Mouse (Mus musculus): ENCODE data around the gene Sult1d1.
"Not testable (repeated sequence)": the region's sequence is repeated elsewhere in the genome, so short reads cannot be mapped to it uniquely, and the experiment has no call there.

The Sult1d1 gene

DNA sequence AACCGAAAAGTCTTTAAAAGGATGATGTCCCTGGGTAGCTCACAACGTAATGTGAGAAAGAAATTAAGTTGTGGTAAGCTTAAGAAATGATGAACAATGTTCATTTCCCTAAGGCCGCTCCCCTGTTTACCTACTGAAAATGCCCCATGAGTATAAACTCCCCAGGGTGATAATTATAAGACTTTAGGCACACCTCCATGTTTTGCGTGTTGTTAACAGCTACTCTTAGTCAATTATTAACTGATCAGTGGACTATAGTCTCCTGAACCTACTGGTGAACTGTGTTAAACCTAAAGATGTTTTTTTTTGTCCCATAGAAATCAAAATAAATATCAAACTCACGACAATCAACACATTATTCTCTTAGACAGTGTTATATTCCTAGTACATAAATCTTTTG, at the start of gene Sult1d1:
Sult1d1 (minus strand) TSS at position 183 of the 400 bp plus-strand sequence.
- no peak for DNase-seq

DNA sequence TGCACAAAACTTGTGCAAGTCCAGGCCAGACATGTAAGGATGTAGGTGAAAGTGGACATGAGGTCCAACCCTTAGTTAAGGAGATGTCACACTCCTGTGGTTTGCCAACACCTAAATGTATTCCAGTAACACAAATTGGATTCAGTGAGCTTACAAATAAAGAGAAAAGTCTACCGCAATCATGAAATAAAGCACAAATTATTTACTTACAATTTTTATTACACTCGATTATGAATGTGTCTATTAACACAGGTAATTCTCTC, 46.2 kb upstream of the Sult1d1 start:
- DNase-seq: no peak

DNA sequence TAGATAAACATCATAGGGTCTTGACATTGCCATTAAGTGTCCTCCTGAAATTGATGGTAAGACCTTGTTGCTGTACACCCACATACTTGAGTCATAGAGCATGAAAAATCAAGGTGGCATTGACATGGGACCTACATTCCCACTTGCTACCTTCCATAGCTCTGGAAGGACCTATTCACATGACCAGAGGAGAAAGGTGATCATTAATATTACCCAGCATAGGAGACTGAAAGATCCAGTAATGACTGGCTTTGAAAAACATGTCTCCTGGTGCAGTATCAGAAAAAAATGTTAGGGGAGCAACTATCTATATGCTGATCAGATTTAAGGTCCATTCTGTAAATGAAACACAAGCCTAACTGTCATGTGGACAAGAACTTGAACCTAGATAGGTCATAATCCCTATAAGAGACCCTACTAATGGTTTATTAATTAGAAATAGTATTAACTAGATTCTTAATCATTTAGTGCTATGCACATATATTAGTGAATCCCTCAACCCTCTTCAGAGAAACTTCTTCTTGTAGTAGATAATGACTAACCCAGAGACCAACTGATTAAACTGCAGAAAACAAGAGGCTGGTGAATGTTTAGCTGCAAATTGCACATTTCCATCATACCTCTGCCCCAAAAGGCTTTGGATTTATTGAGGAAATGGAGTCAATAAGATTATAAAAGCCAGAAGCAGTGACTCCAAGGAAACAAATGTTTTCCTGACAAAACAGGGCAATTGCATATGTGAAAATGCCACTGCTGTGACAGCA, 45.7 kb upstream of the Sult1d1 start:
- no peak for DNase-seq

DNA sequence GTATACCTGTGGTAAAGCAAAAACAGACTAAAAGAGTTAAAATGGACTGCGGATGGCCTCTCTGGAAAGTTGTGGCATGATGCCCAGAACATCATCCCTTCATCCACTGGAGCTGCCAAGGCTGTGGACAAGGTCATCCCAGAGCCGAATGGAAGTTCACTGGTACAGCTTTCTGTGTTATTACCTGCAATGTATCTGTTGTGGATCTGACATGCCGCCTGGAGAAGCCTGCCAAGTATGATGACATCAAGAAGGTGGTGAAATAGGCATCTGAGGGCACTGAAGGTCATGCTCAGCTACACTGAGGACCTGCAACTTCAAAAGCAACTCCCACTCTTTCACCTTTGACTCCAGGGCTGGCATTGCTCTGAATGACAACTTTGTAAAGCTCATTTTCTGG, 32.2 kb upstream of the Sult1d1 start:
- no peak for DNase-seq

DNA sequence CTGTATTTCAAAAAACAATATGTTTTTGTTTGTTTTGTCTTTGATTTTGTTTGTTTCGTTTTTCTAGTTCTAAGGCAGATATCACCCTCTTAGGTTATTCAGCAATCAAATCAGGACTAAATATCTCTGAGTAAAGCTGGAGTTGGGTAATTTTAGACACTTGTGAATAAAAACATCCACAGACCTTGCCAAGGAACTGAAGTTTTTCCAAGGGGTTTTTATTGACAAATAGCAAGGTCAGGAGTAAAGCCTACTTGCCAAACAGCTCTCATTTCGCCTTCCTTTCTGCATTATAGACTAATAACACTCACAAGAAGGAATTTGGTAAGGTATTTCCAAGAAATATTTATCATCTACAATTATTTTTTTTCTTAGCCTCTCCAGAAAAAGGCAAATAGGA, 29.1 kb upstream of the Sult1d1 start:
- DNase-seq: no peak

DNA sequence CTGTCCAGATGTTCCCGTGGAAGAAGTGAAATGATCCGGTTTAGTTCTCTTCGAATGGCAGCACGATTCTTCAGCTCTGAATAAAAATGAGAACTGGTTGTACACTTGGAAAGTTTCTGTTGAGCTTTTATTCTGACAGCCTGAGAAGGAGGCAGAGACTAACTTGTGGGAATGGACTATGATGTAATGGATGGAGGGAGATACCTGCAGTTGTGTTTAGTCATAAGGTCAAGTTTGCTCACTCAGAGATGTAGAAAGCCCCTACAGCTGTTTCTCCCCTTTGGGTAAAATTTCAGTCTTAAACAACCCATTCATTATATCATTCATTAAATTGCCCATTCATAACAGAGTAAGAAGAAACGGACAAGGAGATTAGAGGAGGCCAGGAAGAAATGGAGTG, 22.7 kb upstream of the Sult1d1 start, which contains the start of gene Sult1e1:
Sult1e1 (minus strand) TSS at position 101 of the 400 bp plus-strand sequence.
- DNase-seq: no peak

DNA sequence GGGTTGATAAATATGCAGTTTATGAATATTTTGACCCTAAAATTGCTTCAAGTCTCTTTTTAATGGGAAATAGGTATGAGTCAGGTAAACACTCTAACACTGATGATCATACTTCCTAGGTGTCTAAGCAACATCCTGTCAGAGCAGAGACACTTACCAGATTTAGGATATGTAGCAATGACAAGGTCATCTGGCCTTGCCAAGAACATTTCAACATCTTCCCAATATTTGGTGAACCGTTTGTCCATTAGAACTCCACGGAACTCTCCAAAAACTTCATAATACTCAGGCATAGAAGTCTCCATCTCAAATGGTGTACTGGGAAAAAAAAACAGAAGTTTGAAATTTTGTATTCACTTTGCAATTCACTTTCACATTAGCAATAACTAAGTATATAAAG, 21.1 kb upstream of the Sult1d1 start:
- DNase-seq: no peak

DNA sequence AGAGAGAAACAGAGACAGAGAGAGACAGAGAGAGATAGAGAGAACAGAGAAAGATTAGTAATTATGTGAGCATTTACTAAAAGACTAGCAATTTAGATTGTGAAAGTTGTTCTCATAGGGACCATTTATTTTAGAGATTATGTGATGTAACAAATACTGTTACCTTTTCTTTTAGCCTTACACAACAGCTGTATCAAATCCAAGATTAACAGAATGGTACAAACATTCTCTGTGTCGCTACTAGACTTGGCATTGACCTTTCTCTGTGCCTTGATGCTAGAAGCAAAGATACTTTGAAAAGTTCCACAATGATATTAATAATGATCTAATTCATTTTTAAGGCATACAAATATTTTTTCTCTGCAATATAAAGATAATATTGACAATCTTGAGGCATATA, 11.6 kb upstream of the Sult1d1 start:
- DNase-seq: no peak

DNA sequence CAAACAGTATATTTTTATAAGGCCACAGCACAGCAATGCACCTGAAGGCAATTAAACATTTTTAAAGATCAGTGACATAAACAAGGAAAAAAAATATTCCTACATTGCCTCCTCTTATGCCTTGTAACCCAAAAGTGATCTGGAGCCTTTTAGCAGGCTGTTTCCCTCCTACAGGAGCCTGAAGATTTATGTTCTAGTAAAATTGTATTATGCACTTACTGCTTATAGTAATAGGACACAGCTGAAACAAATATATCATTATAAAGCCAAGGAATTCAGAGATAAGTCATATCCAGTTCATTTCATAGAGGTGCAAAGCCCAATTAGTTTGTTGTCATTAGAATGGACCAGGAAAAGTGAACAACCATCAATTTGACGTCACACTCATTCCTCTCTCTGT, 5.3 kb upstream of the Sult1d1 start:
- no peak for DNase-seq

DNA sequence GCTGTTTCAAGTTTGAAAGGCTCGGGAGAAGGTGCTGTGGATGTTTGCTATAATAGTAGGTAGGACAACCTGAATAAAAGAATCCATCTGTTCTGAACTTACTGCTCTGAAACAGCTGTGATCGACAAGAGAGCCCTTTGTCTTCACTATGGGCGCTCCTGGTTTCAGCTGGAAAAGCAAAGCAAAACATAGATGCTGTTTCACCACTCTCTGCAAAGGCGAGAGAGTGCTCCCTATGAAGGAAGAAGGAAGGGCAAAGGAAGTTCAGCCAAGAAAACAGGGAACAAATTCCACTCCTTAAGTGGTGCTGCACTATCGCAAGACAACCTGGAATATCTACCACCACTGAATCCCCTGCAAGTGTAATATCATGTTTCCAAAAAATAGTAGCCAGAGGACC, 4.7 kb upstream of the Sult1d1 start:
- peak; percentile 2 for DNase-seq

DNA sequence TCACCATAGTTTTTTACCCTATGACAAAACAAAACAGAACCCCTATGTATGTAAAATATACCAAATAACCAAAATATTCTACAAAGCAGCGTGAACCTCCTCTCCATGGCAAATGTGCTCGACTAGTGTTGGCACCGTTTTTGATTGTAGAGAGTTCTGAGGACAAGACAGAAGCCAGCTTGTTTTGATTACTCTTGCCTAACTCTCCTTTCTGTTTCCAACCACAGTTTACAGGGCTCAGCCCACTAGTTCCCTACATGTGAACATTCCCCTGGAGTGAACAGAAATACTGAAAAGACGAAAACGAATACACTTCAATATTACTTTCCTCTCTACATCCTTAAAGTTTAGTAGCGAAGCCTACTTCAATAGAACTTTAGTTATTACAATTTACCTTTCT, 4.0 kb upstream of the Sult1d1 start:
- DNase-seq: no peak

DNA sequence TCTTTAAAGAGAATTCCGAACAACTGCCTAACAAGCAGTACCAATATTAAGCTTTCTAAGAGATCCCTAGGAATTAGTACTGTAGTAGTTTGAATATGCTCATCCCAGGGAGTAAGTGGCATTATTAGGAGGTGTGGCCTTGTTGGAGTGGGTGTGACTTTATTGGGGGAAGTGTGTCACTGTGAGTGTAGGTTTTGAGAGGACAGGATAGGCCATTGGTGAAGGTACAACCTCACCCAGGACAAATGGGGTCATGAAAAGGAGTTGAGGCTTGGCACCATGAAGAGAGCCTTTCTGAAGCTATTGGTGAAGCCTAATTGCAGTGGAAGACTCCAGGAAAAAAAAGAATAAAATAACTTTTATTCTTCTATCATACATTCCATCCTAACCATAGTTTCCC, 1.5 kb downstream of the Sult1d1 start:
- DNase-seq: no peak

DNA sequence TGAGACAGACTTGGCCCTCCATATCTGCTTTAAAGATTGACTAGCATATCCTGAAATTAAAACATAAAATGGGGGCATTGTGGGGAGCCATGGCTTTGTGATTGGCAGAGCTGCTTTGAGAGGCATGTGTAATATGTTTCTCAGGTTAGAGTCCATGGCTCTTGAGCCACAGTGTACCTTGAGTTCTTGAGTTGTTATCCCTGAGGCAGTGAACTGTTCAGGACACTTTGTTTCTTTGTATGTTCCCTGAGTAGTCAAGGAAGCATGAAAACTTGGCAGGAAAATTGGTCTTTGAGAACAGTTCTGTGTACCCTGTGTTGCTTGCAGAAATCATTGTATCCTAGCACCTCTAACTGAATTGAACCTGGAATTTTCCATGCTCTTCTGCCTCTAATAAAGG, 5.9 kb downstream of the Sult1d1 start:
- peak; percentile 3 for DNase-seq

DNA sequence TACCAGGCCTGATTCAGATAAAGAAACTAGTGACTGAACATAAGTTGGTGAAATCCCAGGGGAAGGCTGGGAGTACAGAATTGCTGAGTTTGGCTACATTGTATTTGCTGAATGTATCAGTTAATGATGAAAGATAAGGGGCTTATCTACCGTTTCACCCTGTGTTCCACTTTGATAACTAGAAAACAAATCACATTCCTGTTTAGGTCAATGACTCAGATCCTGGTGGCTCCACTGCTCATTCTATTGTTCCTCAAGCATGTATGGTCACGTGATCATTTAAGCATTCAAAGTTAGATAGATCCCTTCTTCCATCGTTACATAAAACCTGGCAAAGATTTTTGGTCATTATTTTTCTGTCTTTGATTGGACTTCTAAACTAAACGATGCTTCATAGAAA, 6.3 kb downstream of the Sult1d1 start:
- DNase-seq: no peak

DNA sequence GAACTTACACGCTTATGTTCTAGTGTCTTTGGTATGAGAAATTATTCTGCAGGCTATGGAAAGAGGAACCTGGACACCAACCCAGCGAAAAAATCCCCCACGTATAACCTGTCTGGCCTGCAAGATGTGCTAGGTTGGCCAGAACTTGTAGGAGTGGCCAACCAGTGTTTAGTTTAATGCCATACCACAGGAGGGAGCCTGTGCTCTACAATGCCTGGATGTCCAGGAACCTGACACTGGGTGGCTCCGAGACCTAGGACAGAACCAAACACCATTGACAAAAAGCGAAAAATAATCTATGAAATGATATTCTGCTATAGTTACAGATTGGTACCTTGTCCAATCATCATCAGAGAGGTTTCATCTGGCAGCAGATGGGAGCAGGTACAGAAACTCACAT, 8.7 kb downstream of the Sult1d1 start:
- DNase-seq: no peak

DNA sequence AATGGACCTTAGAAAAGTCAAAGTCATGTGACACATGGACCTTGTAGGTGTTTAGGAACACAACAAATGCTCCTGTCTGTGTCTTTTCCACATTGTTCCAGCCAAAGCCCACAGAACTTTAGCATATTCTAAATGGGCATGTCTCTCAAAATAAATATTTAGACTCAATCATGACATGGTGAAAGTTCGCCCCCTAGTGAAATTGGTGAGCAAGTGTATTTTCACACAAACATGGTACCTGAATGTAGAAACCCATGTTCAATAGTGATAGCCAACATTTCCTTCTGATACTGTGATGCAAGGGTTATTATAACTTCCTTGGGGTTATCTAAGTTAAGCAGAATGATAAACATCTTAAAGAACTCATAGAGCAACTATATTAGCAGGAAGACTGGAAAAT, 17.9 kb downstream of the Sult1d1 start:
- DNase-seq: no peak

DNA sequence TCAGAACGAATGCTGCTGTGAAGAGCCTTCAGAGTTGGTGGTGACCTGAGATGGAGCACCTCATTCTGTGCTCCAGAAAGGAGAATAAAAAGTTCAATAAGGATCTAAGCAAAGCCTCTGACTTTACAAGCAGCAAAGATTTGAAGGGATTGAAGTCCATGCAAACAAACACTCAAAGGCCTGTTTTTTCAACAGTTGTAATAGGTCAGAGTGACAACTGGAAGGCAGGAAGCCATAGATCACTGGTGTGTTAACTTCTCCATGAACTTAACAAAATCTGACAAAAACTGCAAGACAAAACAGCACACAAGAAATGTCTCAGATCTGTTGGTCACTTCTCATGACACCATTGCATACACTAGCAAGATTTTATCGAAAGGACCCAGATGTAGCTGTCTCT, 30.7 kb downstream of the Sult1d1 start, which contains the start of gene Sult1b1:
Sult1b1 (minus strand) TSS at position 85 of the 400 bp plus-strand sequence.
- DNase-seq: no peak

DNA sequence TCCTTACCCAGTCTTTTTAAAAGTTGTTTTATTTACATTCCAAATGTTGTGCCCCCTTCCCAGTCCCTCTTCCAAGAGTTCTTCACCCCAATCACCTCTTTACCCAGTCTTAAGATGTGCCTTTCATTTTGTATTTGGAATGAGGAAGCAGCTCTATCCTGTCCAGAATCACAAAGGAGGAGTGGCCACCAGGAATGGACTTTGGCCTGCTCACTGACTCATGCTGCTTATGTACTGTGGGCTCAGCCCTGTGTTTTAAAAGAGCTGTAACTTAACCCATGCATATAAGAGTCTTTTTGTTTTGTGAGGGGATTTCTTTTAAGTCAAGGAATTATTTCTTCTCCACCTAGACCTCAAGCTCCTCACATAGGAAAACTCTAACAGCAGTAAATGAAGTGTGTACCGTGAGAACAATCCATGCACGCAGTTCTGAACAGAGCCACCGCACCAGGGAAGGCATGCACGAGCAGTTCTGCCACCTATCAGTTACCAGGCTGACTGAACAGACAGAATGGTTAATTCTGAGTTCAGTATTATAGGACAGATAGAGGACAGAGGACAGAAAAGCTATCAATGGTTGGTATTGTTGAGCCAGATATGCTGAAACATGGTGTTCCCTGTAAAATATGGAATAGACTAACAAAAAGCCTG, 32.7 kb downstream of the Sult1d1 start:
- DNase-seq: no peak

DNA sequence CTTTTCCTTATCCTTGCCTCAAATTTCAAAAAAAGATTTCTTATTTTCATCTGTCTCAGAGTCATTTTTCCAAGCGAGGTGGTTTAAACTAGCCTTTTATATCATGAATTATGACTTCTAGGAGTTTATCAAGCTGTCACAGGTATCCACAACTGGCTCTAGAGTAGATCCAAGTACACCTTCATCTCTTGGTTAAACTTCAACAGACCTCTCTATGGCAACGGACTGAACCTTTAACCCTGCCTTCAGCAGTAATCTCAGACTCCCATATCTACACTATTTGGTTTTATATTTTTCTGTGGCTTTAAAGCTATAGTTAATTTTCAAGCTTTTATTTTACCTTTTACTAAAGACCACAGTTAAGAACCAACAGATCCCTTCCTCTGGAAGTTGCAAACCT, 36.5 kb downstream of the Sult1d1 start:
- no peak for DNase-seq

DNA sequence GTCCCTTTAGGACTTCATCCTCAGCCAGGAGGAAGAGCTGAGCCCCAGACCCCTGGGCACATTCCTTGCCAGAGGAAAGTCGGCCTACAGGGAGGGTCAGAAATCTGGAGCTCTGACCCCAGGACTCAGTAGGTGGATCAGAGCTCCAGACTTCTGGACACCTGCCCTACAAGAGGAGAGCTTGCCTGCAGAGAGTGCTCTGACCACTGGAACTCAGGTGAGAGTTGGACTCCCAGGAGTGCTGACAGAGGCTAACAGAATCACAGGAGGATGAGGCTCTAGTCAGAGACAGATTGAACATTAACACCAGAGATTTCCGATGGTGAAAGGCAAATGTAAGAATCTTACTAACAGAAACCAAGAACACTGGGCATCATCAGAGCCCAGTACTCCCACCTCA, 45.3 kb downstream of the Sult1d1 start:
- DNase-seq: not testable (repeated sequence)

DNA sequence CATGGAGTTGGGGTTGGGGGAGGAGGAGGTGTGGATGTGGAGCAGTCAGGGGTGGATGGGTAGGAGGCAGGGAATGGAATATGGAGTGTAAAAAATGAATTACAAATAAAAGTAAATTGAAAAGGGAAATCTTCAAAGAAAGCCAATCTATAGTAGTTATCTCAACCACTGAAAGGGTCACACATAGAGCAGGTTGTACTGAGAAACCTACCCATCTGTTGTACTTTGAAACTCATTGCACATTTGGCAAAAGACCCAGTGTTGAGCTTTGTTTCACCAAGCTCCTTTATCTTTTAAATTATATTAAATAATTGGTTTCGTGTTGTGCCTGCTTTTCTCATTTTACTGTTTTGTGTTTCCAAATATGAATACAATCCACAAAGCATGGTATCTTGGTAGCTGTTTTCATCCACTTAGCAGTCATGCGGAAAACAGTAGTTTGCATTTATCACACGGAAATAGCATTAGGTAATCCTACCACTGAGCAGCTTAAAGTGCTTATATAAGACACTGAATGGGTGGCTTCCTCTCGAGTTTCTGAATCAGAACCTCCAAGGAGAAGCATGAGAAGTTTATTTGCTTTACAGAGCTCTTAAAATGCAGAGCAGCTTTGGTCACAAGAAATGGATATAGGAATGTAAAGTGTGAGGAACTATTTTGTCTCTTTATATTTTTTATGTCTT, 62.9 kb downstream of the Sult1d1 start:
- no peak for DNase-seq

Data from lung, postnatal 36 days (tissue).